Mouse (Mus musculus): ENCODE data around the gene Nfix. TPM values are rescaled to one million over a fixed set of nuclear protein-coding genes. Genes with fewer than 3 reads are reported as not detected.

Nfix gene
- total RNA-seq, 2 experiments from 2014 or later, result 256 to 266 TPM

GRCm38 (mm10) chr8:84705960-84706359 is 94.2 kb downstream of the Nfix start:
- intact Hi-C loops (cut with DNase I), result no loop called here
- no peak for DNase-seq

GRCm38 (mm10) chr8:84704867-84705831 is 95.0 kb downstream of the Nfix start:
- intact Hi-C loops (cut with DNase I), result no loop called here
- DNase-seq, result peak in 1 of 2 experiments; percentile 58

GRCm38 (mm10) chr8:84704356-84704755 is 95.8 kb downstream of the Nfix start:
- intact Hi-C loops (cut with DNase I), result no loop called here
- peak; percentile 87 to 91 for DNase-seq

DNA sequence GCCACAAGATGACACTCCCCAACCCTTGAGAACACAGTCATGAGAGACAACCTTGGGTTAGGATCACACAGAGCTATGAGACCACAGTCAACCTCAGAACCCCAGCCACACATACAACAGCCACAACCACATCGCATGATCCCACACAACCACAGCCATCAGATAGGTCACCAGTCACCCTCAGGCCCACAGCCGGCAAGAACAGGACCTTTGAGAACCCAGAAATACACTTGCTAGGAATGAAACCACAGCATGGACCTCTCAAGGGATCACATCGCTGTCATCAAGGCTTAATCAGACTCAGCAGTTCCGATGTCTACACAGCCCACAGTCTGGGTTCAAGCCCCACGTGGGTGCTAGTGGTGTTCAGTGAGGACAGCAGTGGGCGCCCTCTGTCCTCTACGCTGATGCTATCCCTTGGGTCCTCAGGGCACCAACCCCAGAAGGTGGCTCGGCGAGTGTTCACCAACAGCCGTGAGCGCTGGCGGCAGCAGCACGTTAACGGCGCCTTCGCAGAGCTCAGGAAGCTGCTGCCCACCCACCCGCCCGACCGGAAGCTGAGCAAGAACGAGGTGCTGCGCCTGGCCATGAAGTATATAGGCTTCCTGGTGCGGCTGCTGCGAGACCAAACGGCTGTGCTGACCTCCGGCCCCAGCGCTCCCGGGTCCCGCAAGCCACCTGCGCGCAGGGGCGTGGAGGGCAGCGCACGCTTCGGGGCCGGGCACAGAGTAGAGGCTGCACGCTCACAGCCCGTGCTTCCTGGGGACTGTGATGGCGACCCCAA is 96.5 kb downstream of the Nfix start:
- intact Hi-C loops (cut with DNase I), result loop anchor here (2.0 kb wide), 1 partner anchor 43 kb away; no protein-coding TSS in a partner anchor
- DNase-seq, result peak in 1 of 2 experiments; percentile 37

DNA sequence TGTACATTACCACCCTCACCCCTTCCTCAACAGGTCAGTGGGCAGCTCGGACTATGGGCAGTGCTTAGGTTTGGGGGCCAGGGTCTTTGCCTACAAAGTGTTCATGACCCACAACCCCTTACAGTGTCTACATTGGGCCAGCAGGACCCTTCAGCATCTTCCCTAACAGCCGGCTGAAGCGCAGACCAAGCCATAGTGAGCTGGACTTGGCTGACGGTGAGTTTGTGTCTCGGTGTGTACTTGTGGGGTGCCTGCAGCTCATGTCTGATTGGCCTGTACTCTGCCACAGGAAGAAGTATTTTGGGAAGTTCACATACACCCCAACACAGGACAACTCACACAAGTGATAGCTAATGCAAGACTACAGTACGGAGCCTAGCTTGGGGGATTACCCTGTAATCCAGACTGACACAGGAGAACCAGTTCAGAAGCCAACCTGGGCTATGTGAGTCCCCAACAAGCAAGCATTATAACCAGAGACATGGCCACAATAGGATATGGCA is 97.1 kb downstream of the Nfix start:
- DNase-seq, result no peak

DNA sequence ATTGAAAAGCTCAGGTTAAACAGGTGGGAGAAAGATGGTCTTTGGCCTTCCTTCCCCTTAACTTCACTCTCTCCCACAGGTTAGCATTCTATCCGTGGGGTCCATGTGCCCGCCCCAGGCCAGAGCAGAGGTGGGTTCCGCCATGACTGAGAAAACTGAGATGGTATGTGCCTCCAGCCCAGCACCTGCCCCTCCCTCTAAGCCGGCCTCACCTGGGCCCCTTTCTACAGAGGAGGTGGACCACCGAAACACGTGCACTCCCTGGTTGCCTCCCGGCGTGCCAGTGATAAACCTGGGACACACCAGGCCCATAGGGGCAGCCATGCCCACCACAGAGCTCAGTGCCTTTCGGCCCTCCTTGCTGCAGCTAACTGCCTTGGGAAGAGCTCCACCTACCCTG is 97.6 kb downstream of the Nfix start:
- DNase-seq, result peak in 1 of 2 experiments; percentile 19
- intact Hi-C loops (cut with DNase I), result loop anchor here (2.0 kb wide), 1 partner anchor 42 kb away; no protein-coding TSS in a partner anchor

More for the DNA sequence above, 97.1 kb downstream of the Nfix start:
- intact Hi-C loops (cut with DNase I), result loop anchor here (2.0 kb wide), 1 partner anchor 42 kb away; no protein-coding TSS in a partner anchor

DNA sequence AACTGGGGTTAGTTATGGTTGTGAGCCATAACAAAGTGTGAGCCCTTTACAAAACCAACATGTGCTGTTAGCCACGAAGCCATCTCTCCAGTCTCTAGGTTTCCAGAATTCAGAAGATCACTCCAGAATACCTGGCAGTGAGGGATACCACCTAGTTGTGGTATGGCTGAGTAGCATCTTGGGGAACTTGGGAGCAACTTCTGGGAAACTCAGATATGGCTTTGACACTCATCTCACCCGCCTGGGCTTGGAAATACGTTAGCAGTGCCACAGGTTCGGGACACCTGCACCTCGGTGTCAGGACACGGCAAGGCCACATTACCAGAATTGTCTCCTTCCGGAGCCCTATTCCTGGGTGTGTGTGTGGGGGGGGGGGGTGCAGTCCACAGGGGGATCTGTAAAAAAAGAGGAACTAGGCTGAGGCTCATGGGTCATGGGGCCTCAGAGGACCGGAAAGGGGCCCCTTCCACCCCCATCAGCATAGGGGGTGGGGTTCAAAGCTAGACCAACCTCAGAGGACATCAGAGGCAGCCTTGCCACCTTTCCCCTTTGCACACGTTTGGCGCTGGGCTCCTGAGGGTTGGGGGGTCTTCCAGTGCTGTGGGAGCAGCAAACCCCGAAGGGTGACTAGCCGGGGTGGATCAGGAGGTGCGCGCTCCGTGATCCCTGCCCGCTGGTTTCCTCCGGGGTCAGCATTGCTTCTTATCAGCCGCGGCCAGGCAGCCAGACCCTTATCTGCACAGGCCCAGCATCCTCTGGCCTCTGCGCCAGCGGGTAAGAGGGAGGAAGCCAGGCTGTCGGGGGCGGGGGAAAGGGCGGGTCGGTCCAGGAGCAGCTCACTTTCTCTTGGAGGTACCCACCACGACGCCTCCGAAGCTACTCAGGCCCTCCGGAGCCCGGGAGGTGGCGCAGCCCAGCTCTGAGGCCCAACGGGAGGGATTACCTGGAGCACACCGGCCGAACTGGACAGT is 98.9 kb downstream of the Nfix start, which contains the start of gene Lyl1:
TSS of gene Lyl1 (plus strand) at position 517 of the 971 bp plus-strand sequence.
- peak; percentile 76 to 78 for DNase-seq
- intact Hi-C loops (cut with DNase I), result no loop called here

GRCm38 (mm10) chr8:84700526-84700925 is 99.6 kb downstream of the Nfix start:
- intact Hi-C loops (cut with DNase I), result no loop called here
- DNase-seq, result no peak

GRCm38 (mm10) chr8:84699861-84700322 is 100.3 kb downstream of the Nfix start:
- DNase-seq, result peak; percentile 83 to 85
- intact Hi-C loops (cut with DNase I), result loop anchor here (2.0 kb wide), 1 partner anchor 113 kb away; no protein-coding TSS in a partner anchor

- intact Hi-C loops (cut with DNase I), result loop anchor here (2.0 kb wide), 1 partner anchor 114 kb away; no protein-coding TSS in a partner anchor
- peak; percentile 75 to 77 for DNase-seq
Observed at GRCm38 (mm10) chr8:84698929-84699401, 101.2 kb downstream of the Nfix start.

GRCm38 (mm10) chr8:84698288-84698687 is 101.9 kb downstream of the Nfix start:
- no peak for DNase-seq
- intact Hi-C loops (cut with DNase I), result loop anchor here (2.0 kb wide), 1 partner anchor 115 kb away; no protein-coding TSS in a partner anchor

- peak in 1 of 2 experiments; percentile 76 for DNase-seq
- intact Hi-C loops (cut with DNase I), result loop anchor here (2.0 kb wide), 1 partner anchor 115 kb away; no protein-coding TSS in a partner anchor
Observed at GRCm38 (mm10) chr8:84697166-84698130, 102.7 kb downstream of the Nfix start.

- no peak for DNase-seq
- intact Hi-C loops (cut with DNase I), result no loop called here
Observed at GRCm38 (mm10) chr8:84695140-84695539, 105.0 kb downstream of the Nfix start.

GRCm38 (mm10) chr8:84693332-84693731 is 106.8 kb downstream of the Nfix start:
- intact Hi-C loops (cut with DNase I), result no loop called here
- DNase-seq, result no peak

DNA sequence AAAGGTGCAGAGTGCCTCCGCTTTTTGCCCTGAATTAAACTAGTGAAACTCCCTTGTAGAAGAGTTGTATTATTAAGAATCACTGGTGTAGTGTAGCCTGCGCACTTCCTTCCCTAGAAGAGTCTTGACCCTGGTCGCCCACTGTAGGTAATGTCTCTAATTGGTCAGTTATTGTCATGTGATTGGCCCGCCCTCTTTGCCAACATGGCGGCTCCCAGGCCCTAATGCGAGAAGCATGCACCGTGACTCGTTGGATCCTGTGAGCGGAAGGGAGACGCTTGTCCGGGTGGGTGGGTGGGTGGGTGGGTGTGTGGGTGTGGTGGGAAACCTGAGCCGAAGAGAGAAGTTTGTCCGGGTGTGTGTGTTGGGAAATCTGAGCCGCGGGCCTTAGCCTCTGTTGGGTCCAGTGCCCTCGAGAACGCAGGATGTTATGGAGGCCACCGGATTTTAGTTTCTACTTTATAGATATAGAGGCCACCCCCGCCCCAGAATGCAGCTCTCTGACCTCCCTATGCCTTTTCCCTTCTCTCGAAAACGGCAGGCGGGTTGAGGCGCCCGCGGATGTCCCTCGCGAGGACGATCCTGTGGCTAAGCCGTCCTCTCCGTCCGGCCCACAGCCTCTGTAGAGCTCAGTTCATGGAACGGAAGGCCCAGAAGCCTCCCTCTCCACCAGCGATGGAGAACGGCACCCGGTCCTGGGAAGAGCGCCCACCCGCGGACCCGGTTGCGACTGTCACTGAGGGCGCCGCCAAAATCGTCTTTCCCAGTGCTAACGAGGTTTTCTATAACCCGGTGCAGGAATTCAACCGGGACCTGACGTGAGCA is 110.8 kb downstream of the Nfix start:
- DNase-seq, result peak; percentile 95 to 96
- intact Hi-C loops (cut with DNase I), result loop anchor here (5.0 kb wide), 1 partner anchor 97 kb away; no protein-coding TSS in a partner anchor

DNA sequence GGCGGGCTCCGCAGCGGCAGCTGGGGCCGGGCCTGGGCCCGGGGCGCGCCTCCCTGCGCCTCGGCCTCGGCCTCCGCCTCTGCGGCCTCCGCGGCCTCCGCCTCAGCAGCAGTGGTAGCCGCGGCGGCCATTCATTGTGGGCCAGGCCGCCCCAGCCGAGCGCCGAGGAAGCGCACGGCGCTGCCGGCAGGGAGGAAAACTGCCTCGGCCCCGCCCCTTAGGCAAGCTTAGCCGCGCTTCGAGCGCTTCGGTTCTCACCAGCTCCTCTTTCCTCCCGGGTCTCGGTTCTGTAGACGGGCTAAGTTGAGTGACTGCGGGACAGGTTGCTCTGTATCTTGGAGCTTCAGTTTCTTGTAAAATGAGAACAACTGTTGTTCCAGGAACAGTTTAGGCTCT is 112.4 kb downstream of the Nfix start, which contains the start of gene Nacc1:
TSS of gene Nacc1 (minus strand) at position 158 of the 396 bp plus-strand sequence.
- intact Hi-C loops (cut with DNase I), result loop anchor here (1.0 to 5.0 kb wide), 2 partner anchors 22 to 95 kb away; no protein-coding TSS in a partner anchor
- DNase-seq, result peak; percentile 92
